In the genomic region with DNA sequence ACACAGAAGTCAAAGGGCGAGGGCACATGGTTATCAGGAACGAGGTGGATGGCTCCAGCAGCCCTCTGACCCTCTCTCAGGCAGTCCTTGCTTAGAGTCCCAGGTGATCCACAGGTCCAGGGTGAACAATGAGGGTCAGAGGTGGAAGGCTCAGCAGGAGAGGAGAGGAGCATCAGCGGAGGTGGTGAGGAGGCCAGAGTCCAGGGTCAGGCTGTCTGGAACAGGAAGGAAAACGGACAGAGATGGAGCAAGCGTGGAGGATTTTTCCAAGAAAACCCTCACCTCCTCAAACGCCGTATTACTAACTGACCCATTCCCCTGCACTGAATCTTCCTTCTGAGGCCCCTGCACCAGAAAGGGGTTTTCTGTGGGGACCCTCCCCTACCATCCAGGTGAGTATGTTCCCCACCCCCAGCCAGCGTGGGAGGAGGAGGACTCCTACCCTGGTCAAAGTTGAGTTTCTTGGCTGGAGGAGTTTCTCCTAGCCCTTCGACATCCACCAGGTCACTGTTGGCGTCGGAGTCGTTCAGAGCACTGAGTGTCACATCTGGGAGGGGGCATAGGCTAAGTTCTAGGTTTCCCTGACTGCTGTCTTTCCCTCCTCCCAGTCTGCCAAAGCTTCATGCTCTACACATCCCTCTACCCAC, we compare ENCODE assay signal across 19 mouse cellular contexts. TPM values are rescaled to one million over a fixed set of nuclear protein-coding genes. Genes with fewer than 3 reads are reported as not detected.
DNase-seq lines count a peak whose midpoint lies in the region; TF ChIP-seq lines count a peak whose summit lies in the region.
"Had no signal": no experiment of that assay in that cellular context is flagged by ENCODE, and none has a peak within 500 bp of the region (broad histone marks: within the 10 kb centered on the region; RNA-seq: fewer than 3 reads in every experiment).

No protein-coding gene starts in this region.

- H3K36me3 ChIP-seq in E14TG2a.4 (ENCODE audit: insufficient read depth, low read length), result peaks cover 27% of the 10 kb centered on the region
- peaks cover 22% of the 10 kb centered on the region for H3K36me3 ChIP-seq in embryonic facial prominence, embryonic 10.5 days (replicated peaks)

- DNase-seq in gastrocnemius, adult 2 months, result peak; percentile 26
- DNase-seq in gastrocnemius, adult 8-10 months (ENCODE audit: low spot score in 2 of 2), result no peak
- DNase-seq in layer of hippocampus, adult 2 months (ENCODE audit: low spot score in 2 of 2), result no peak
- DNase-seq in layer of hippocampus, adult 11-12 months (ENCODE audit: low spot score), result no peak
- no peak for DNase-seq in embryonic facial prominence, embryonic 10.5 days (ENCODE audit: low spot score)
- DNase-seq in adrenal gland, adult (ENCODE audit: inconsistent age in 2 of 2, low spot score in 1 of 2), result no peak
- DNase-seq: adrenal gland, adult 8-10 months; gastrocnemius, postnatal 36 days; lung, adult 2 months; lung, postnatal 4 days; right cerebral cortex, postnatal 14 days; spleen, adult 18-20 months; thymus, postnatal 25 days had no signal

- WGBS in embryonic facial prominence, embryonic 10.5 days, result 91% methylated on average over 12 of the region's 12 CpGs

- no peaks in the 10 kb centered on the region for H3K9me3 ChIP-seq in E14TG2a.4 (ENCODE audit: low read length)
- H3K9me3 ChIP-seq in embryonic facial prominence, embryonic 10.5 days, result no peaks in the 10 kb centered on the region
- H3K9me3 ChIP-seq: embryonic facial prominence, embryonic 12.5 days; heart, embryonic 10.5 days; hindbrain, embryonic 12.5 days; limb, embryonic 13.5 days; midbrain, embryonic 12.5 days had no signal

- no peak for TF ChIP-seq CTCF in gastrocnemius, adult 2 months (IDR thresholded peaks at IDR 0.05)
- no peak for TF ChIP-seq CTCF in layer of hippocampus, adult 2 months (conservative IDR thresholded peaks at IDR 0.05)
- TF ChIP-seq CTCF in E14TG2a.4 (conservative IDR thresholded peaks at IDR 0.05; ENCODE audit: low read length), result no peak

- peak overlapping the region; percentile 92; the same call in 1 of the 2 replicates for H3K27ac ChIP-seq in gastrocnemius, adult 2 months
- 0 out of 2 replicates have a peak overlapping the region, but pooled peaks have one; percentile 2 for H3K27ac ChIP-seq in layer of hippocampus, adult 2 months
- no peak overlapping the region for H3K27ac ChIP-seq in embryonic facial prominence, embryonic 10.5 days (replicated peaks)
- H3K27ac ChIP-seq: embryonic facial prominence, embryonic 12.5 days; hindbrain, embryonic 12.5 days; limb, embryonic 13.5 days; midbrain, embryonic 12.5 days had no signal

- H3K4me3 ChIP-seq in gastrocnemius, adult 2 months, result no peak overlapping the region
- H3K4me3 ChIP-seq in layer of hippocampus, adult 2 months, result no peak overlapping the region
- H3K4me3 ChIP-seq in E14TG2a.4 (replicated peaks; ENCODE audit: low read length), result peak overlapping the region; percentile 29; the same call in 1 of the 2 replicates
- peak overlapping the region; percentile 5; the same call in 1 of the 2 replicates for H3K4me3 ChIP-seq in embryonic facial prominence, embryonic 10.5 days
- H3K4me3 ChIP-seq: embryonic facial prominence, embryonic 12.5 days; heart, embryonic 10.5 days; hindbrain, embryonic 12.5 days; limb, embryonic 13.5 days; midbrain, embryonic 12.5 days had no signal

- H3K27me3 ChIP-seq in E14TG2a.4 (ENCODE audit: insufficient read depth, low read length), result no peaks in the 10 kb centered on the region
- peaks cover 19% of the 10 kb centered on the region for H3K27me3 ChIP-seq in embryonic facial prominence, embryonic 10.5 days (replicated peaks; ENCODE audit: low read depth, poor library complexity, severe bottlenecking)
- H3K27me3 ChIP-seq: embryonic facial prominence, embryonic 12.5 days had no signal

- intact Hi-C loops in gastrocnemius, adult 2 months (cut with DNase I), result no loop called here

- peaks cover 82% of the 10 kb centered on the region for H3K4me1 ChIP-seq in E14TG2a.4 (replicated peaks; ENCODE audit: low read depth, low read length)
- peaks cover 71% of the 10 kb centered on the region for H3K4me1 ChIP-seq in embryonic facial prominence, embryonic 10.5 days

RNA-seq across cellular contexts. Expression of a gene that starts 2.3 kb away (rescaled TPM):
- 10 to 100 TPM; 33.4 to 37.0 TPM for total RNA-seq in gastrocnemius, adult 2 months (2021)
- total RNA-seq in gastrocnemius, adult 8-10 months (2022), result 10 to 100 TPM; 29.8 to 36.3 (median 35.5) TPM
- total RNA-seq in layer of hippocampus, adult 2 months (2021), result 10 to 100 TPM; 43.8 to 48.7 TPM
- 210 and 215 TPM in 2 replicates for polyA plus RNA-seq in embryonic facial prominence, embryonic 10.5 days (2016; fragmentation: Nextera tagmentation; extraction: Ambion mirVana)

RNA-seq across cellular contexts. Expression of a gene that starts 4.3 kb away (rescaled TPM):
- 1 to 10 TPM; 3.7 to 4.4 TPM for total RNA-seq in gastrocnemius, adult 2 months (2021)
- 1 to 10 TPM; 1.6 to 3.3 (median 3.0) TPM for total RNA-seq in gastrocnemius, adult 8-10 months (2022)
- 1 to 10 TPM; 3.9 to 4.3 TPM for total RNA-seq in layer of hippocampus, adult 2 months (2021)
- polyA plus RNA-seq in embryonic facial prominence, embryonic 10.5 days (2016; fragmentation: Nextera tagmentation; extraction: Ambion mirVana), result 7.9 and 10.7 TPM in 2 replicates

RNA-seq across cellular contexts. Expression of a gene that starts 4.3 kb away (rescaled TPM):
- 100 to 1,000 TPM; 109 to 117 TPM for total RNA-seq in gastrocnemius, adult 2 months (2021)
- total RNA-seq in gastrocnemius, adult 8-10 months (2022), result 100 to 1,000 TPM in 3 of 4 experiments, 10 to 100 TPM in 1; 92.8 to 127 (median 113) TPM
- 100 to 1,000 TPM; 272 to 278 TPM for total RNA-seq in layer of hippocampus, adult 2 months (2021)
- 96.4 and 106 TPM in 2 replicates for polyA plus RNA-seq in embryonic facial prominence, embryonic 10.5 days (2016; fragmentation: Nextera tagmentation; extraction: Ambion mirVana)

RNA-seq across cellular contexts. Expression of a gene that starts 5.8 kb away (rescaled TPM):
- 1 to 10 TPM; 1.4 to 2.6 TPM for total RNA-seq in gastrocnemius, adult 2 months (2021)
- 1 to 10 TPM; 1.2 to 3.9 (median 2.3) TPM for total RNA-seq in gastrocnemius, adult 8-10 months (2022)
- total RNA-seq in layer of hippocampus, adult 2 months (2021), result 1 to 10 TPM in 1 of 2 experiments, under 1 TPM in 1; 0.83 to 1.4 TPM
- polyA plus RNA-seq in embryonic facial prominence, embryonic 10.5 days (2016; fragmentation: Nextera tagmentation; extraction: Ambion mirVana), result 5.0 and 7.2 TPM in 2 replicates

RNA-seq across cellular contexts. Expression of a gene that starts 14.5 kb away (rescaled TPM):
- total RNA-seq in gastrocnemius, adult 2 months (2021), result under 1 TPM; 0.28 to 0.67 TPM
- under 1 TPM; 0.13 to 0.89 (median 0.35) TPM for total RNA-seq in gastrocnemius, adult 8-10 months (2022)
- 10 to 100 TPM in 1 of 2 experiments, 1 to 10 TPM in 1; 7.9 to 11.0 TPM for total RNA-seq in layer of hippocampus, adult 2 months (2021)
- polyA plus RNA-seq in embryonic facial prominence, embryonic 10.5 days (2016; fragmentation: Nextera tagmentation; extraction: Ambion mirVana), result 11.6 and 11.7 TPM in 2 replicates

Comparison
In these comparisons a context has a peak if more than half of its experiments do, and no peak if none do; other contexts are left out.
1. H3K4me3 ChIP-seq: peak in E14TG2a.4 (single experiment) and embryonic facial prominence, embryonic 10.5 days (single experiment); none in gastrocnemius, adult 2 months (single experiment) and layer of hippocampus, adult 2 months (single experiment).